Mouse (Mus musculus) limb, embryonic 15.5 days (tissue): ENCODE data around the gene Cacna2d4. TPM values are rescaled to one million over a fixed set of nuclear protein-coding genes. Genes with fewer than 3 reads are reported as not detected.

Source experiments
- ATAC-seq: fragments of 200-750 bp; cut with Nextera tagmentation; 2 replicates; pipeline ENCODE4 v1.8.0; 2017; ENCODE audit warnings: low read depth, moderate TSS enrichment; ENCODE audit not compliant: insufficient number of reproducible peaks, low FRiP score, low TSS enrichment
- H3K27ac ChIP-seq: fragments of 300-500 bp; sonication (generic); 2 replicates; pipeline ENCODE4 v1.5.1; 2015; ENCODE audit warnings: moderate library complexity, mild to moderate bottlenecking, inconsistent platforms
- H3K27me3 ChIP-seq: fragments of 300-500 bp; sonication (generic); 2 replicates; pipeline ENCODE4 v1.6.1; 2015; ENCODE audit warnings: inconsistent platforms
- H3K36me3 ChIP-seq: fragments of 300-500 bp; sonication (generic); 2 replicates; pipeline ENCODE4 v1.6.1; 2015; ENCODE audit warnings: inconsistent platforms
- H3K4me1 ChIP-seq: fragments of 300-500 bp; sonication (generic); 2 replicates; pipeline ENCODE4 v1.6.1; 2015; ENCODE audit warnings: inconsistent platforms
- H3K4me2 ChIP-seq: fragments of 300-500 bp; sonication (generic); 2 replicates; pipeline ENCODE4 v1.6.1; 2015; ENCODE audit warnings: mild to moderate bottlenecking, inconsistent platforms
- H3K4me3 ChIP-seq: fragments of 300-500 bp; sonication (generic); 2 replicates; pipeline ENCODE4 v1.5.1; 2015; ENCODE audit warnings: mild to moderate bottlenecking, inconsistent platforms
- H3K9ac ChIP-seq: fragments of 300-500 bp; sonication (generic); 2 replicates; pipeline ENCODE4 v1.6.1; 2015; ENCODE audit warnings: inconsistent platforms
- H3K9me3 ChIP-seq: fragments of 300-500 bp; sonication (generic); 2 replicates; pipeline ENCODE4 v1.6.1; 2016; ENCODE audit warnings: inconsistent platforms
- WGBS: fragments of 180-500 bp; shearing (Covaris S2); methylation state at CpG from one replicate; pipeline ENCODE4 v1.1.7; 2015; 5-methylcytosine and 5-hydroxymethylcytosine counted together
- polyA plus RNA-seq: library from polyadenylated mRNA; unstranded; fragments of >200 nt; fragmentation: Nextera tagmentation; extraction: Ambion mirVana; gene quantifications from 2 replicates; pipeline ENCODE4 v1.2.1, GENCODE M21; 2015

Cacna2d4 gene
- polyA plus RNA-seq, 1 experiment from 2014 or later = 0.03 TPM

DNA sequence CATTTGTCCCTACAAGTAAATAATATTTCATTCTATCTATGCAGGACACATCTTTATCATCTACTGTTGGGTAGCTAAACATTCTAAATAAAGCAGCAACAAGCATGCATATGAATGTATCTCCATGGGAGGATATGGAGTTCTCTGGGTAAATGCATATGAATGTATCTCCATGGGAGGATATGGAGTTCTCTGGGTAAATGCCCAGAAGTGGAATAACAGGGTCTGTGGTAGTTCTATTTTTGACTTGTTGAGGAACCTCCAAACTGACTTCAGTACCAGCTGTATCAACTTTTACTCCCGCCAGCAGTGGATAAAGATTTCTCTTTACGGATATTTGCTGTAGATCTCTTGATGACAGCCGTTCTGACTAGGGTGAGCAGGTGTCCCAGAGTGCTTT lies 12.3 kb downstream of the Cacna2d4 start:
- Histone ChIP-seq H3K27ac (no peak overlapping the region), H3K4me2 (no peak overlapping the region), H3K4me1 (no peaks in the 10 kb centered on the region), H3K9me3 (no peaks in the 10 kb centered on the region), H3K27me3 (no peaks in the 10 kb centered on the region), H3K4me3 (no peak overlapping the region), H3K9ac (no peak overlapping the region), H3K36me3 (no peaks in the 10 kb centered on the region)
- no peak for ATAC-seq
- 82% methylated on average over 3 of the region's 3 CpGs for WGBS

DNA sequence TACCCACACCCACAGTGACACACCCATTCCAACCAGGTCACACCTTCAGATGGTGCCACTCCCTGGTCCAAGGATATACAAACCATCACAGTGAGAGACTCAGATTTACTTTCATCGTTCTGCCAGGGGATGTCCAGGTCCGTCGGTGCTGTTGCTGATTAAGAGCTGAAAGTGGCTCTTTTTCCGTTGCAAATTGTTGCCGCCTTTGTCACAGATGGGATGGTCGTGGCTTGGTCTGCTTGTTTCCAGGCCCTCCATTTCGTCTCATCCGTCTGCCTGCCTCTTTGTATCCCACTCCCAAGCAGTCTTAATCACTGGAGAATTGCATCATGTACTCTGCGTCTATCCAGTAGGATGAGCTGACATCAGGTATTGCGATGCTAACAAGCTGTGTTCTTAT lies 13.4 kb downstream of the Cacna2d4 start:
- no peak for ATAC-seq
- no peaks in the 10 kb centered on the region for H3K9me3 ChIP-seq
- H3K4me2 ChIP-seq = no peak overlapping the region
- H3K4me3 ChIP-seq = no peak overlapping the region
- no peaks in the 10 kb centered on the region for H3K36me3 ChIP-seq
- H3K4me1 ChIP-seq = no peaks in the 10 kb centered on the region
- no peaks in the 10 kb centered on the region for H3K27me3 ChIP-seq
- no peak overlapping the region for H3K9ac ChIP-seq
- no peak overlapping the region for H3K27ac ChIP-seq
- WGBS = 85% methylated on average over 10 of the region's 10 CpGs

DNA sequence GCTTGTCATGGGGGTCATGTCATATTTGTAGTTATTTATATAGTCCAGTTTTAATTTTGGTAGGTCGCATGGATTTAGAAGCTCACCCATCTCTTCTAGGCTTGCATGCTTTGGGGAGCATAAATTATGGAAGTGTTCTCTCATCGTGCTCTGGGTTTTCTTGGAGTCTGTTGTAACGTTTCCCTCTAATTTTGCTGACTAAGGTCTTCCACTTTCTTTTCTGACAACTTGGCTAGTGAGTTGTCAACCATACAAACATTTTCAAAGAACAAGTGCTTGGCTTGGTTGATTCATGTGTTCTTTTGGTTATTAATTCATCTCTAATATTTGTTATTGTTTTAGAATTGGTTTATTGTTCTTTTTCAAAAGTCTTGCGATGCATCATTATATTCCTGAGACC lies 15.4 kb downstream of the Cacna2d4 start:
- no peak for ATAC-seq
- no peaks in the 10 kb centered on the region for H3K4me1 ChIP-seq
- H3K9ac ChIP-seq = no peak overlapping the region
- H3K27me3 ChIP-seq = no peaks in the 10 kb centered on the region
- WGBS = 81% methylated on average over 4 of the region's 4 CpGs
- no peaks in the 10 kb centered on the region for H3K36me3 ChIP-seq
- no peak overlapping the region for H3K27ac ChIP-seq
- H3K4me2 ChIP-seq = no peak overlapping the region
- no peak overlapping the region for H3K4me3 ChIP-seq
- H3K9me3 ChIP-seq = no peaks in the 10 kb centered on the region

DNA sequence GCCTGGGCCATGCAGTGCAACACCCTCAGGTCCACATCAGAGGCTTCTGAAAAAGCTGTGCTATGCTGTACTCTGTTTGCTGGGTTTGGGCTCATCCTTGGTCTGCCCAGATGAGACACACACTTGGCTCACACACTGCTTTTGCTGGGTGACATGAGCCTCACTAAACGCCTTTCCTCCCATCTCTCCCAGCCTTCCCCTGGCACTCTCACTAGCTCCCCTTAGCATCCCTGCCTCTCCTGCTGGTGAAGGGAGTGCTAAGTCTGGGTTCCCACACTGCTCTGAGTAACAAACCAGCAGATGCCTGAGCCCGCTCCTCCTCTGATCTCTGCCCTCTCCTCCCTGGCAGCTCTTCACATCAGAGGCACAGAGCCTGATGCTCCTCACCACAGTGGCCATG lies 40.4 kb downstream of the Cacna2d4 start:
- no peak overlapping the region for H3K27ac ChIP-seq
- no peak overlapping the region for H3K9ac ChIP-seq
- WGBS = 72% methylated on average over 2 of the region's 2 CpGs
- no peaks in the 10 kb centered on the region for H3K9me3 ChIP-seq
- no peaks in the 10 kb centered on the region for H3K4me1 ChIP-seq
- H3K27me3 ChIP-seq = no peaks in the 10 kb centered on the region
- ATAC-seq = no peak
- H3K36me3 ChIP-seq = no peaks in the 10 kb centered on the region
- H3K4me2 ChIP-seq = no peak overlapping the region
- H3K4me3 ChIP-seq = no peak overlapping the region

DNA sequence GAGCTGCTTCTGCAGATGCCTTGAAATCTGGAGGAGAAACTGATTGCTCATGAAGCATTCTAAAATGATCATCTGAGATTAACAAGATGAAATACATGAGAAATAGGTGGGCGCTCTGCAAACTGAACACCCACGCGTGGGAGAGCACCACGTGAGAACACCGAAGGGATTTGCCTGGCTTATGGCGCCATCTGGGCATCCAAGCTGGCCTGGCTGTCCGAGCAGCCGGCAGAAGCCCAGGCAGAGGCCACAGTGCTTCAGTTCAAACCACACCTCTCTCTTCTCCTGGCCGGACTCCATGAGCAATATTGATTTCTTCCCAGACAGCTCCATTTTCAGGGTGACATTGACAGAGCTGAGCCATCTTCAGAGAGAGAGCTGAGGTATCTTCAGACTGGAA lies 44.4 kb downstream of the Cacna2d4 start:
- Histone ChIP-seq H3K27ac (no peak overlapping the region), H3K4me2 (no peak overlapping the region), H3K4me1 (no peaks in the 10 kb centered on the region), H3K9me3 (no peaks in the 10 kb centered on the region), H3K36me3 (no peaks in the 10 kb centered on the region), H3K4me3 (no peak overlapping the region), H3K27me3 (no peaks in the 10 kb centered on the region), H3K9ac (no peak overlapping the region)
- 69% methylated on average over 9 of the region's 9 CpGs for WGBS
- no peak for ATAC-seq

DNA sequence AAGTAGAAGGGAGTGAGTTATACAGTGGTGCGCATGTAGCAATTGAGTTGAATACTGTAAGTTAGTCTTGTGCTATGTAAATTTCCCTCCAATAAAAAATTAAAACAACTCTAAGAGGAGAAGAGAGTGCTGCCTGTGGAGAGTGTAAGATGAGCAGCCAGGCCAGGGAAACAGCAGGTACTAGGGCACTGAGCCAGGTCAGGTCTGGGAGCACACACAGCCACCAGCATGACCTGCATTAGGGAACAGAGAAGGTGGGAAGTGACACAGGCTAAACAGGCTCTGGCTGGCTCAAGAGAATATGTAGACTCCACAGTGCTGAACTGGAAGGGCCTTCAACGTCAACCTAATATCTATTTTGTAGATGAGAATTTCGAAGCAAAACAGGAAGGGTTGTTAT lies 65.0 kb downstream of the Cacna2d4 start:
- no peak for ATAC-seq
- Histone ChIP-seq H3K27ac (no peak overlapping the region), H3K9me3 (no peaks in the 10 kb centered on the region), H3K36me3 (no peaks in the 10 kb centered on the region), H3K9ac (no peak overlapping the region), H3K4me2 (no peak overlapping the region), H3K4me1 (no peaks in the 10 kb centered on the region), H3K4me3 (no peak overlapping the region), H3K27me3 (no peaks in the 10 kb centered on the region)
- 89% methylated on average over 3 of the region's 3 CpGs for WGBS

DNA sequence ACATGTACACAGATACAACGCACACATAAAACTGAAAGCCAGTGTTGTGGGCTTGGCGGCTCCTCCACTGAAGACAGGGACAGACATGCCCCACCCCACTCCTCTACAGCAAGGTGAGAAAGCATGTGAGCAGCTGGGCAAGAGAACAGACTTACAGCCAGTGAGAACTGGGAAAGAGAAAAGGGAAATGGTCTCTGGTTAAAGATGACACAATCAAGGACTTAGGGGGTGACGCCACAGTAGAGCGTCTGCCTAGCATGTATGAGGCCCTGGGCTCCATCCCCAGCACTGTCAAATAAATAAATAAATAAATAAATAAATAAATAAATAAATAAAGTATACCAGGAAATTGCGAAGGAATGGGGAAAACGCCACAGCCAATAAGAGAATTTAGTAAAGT lies 67.0 kb downstream of the Cacna2d4 start:
- ATAC-seq = no peak
- H3K9me3 ChIP-seq = no peaks in the 10 kb centered on the region
- H3K4me1 ChIP-seq = no peaks in the 10 kb centered on the region
- no peak overlapping the region for H3K4me3 ChIP-seq
- H3K27ac ChIP-seq = no peak overlapping the region
- no peak overlapping the region for H3K4me2 ChIP-seq
- H3K27me3 ChIP-seq = no peaks in the 10 kb centered on the region
- H3K9ac ChIP-seq = no peak overlapping the region
- H3K36me3 ChIP-seq = no peaks in the 10 kb centered on the region
- 87% methylated on average over 6 of the region's 6 CpGs for WGBS

DNA sequence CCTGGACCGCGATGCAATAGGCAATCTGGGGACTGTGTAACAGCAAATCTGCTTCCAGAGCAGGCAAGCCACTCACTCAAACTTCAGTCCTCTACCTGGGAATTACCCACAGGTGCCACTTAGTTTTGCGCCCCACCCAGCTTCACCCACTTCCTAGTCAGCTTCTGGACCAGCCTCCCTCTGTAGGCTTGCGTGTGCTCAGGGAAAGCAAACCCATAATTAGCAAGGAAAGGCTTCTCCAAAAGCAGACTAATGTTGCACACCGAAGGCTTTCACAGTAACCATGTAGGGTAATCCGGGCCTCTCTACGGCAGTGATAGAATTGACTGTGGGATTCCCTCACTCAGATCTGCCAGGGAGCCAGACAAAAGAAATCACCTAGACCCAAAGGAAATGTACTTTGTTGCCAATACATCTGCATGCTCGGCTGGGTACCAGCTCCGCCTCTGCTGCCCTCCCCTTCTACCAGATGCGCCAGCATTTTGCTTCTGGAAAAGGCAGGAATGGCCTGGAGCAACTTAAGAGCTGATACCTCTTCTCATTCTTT lies 71.6 kb downstream of the Cacna2d4 start:
- ATAC-seq = no peak
- WGBS = 52% methylated on average over 10 of the region's 10 CpGs
- no peak overlapping the region for H3K4me2 ChIP-seq

DNA sequence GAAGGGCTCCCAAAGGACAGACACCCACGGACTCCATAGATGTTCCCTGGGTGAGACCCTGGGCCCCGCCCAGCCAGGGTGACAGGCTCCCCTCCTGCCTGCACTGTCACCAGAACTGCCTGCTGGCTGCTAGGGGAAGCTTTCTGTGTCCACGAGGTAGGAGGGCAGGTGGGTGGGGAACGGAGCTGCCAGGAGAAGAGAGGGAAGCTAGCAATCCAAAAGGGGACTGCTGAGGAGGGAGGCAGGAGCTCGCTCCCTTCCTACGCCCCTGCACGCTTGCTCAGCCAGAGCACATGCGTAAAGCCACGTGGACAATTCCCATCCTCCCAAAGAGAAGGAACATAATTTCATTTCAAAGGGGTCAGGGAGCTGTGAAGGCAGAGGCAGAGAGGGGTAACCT lies 73.8 kb downstream of the Cacna2d4 start:
- 54% methylated on average over 9 of the region's 9 CpGs for WGBS

More for the DNA sequence above, 71.6 kb downstream of the Cacna2d4 start:
- Histone ChIP-seq H3K9me3 (no peaks in the 10 kb centered on the region), H3K4me1 (no peaks in the 10 kb centered on the region), H3K36me3 (no peaks in the 10 kb centered on the region), H3K27me3 (no peaks in the 10 kb centered on the region), H3K9ac (no peak overlapping the region), H3K27ac (no peak overlapping the region), H3K4me3 (no peak overlapping the region)

DNA sequence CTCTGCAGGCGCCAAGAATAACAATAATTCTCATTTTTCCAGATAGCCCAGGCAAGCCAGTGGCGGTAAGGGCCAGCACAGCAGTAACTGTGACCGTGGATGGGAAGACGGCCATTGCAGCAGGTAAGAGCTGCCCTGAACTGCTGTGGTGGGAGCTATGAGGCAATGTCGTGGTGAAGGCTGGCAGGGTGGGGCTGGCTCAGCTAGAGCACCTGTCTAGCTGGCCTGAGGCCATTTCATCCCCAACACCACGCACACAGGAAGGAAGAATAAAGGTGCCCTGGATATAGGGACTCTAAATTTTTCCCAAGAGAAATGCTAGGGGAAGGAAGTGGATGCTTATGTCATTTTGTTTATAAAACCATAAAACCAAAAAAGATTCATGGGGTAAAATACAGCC lies 76.1 kb downstream of the Cacna2d4 start:
- WGBS = 79% methylated on average over 6 of the region's 6 CpGs
- no peaks in the 10 kb centered on the region for H3K4me1 ChIP-seq
- no peak for ATAC-seq
- H3K9me3 ChIP-seq = no peaks in the 10 kb centered on the region
- H3K4me3 ChIP-seq = no peak overlapping the region
- no peak overlapping the region for H3K4me2 ChIP-seq
- no peak overlapping the region for H3K27ac ChIP-seq
- no peaks in the 10 kb centered on the region for H3K27me3 ChIP-seq
- H3K36me3 ChIP-seq = no peaks in the 10 kb centered on the region
- H3K9ac ChIP-seq = no peak overlapping the region

More for the DNA sequence above, 73.8 kb downstream of the Cacna2d4 start:
- H3K4me1 ChIP-seq = no peaks in the 10 kb centered on the region
- no peaks in the 10 kb centered on the region for H3K9me3 ChIP-seq
- H3K36me3 ChIP-seq = no peaks in the 10 kb centered on the region
- no peak for ATAC-seq
- no peak overlapping the region for H3K4me2 ChIP-seq
- no peaks in the 10 kb centered on the region for H3K27me3 ChIP-seq
- no peak overlapping the region for H3K4me3 ChIP-seq
- H3K9ac ChIP-seq = no peak overlapping the region
- no peak overlapping the region for H3K27ac ChIP-seq

DNA sequence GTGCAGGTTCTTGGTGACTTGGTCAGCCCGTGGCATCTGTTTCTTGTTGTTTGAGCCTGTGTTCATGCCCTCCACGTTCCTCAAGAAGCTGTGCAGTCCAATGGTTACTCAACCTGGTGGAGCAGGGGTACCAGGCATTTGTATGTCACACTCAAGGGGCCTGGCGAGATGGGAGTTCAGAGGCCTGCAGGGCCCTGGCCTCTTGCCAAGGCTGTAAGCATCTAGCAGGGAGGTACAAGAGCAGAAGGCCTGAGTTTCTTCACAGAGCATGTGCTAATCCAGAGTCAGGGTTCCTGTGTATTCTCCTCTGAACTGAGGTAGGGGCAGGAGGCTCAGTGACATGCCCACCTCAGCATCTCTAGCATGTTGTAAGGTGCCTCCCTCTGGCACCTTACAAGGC lies 76.8 kb downstream of the Cacna2d4 start:
- Histone ChIP-seq H3K4me1 (no peaks in the 10 kb centered on the region), H3K9ac (no peak overlapping the region), H3K27ac (no peak overlapping the region), H3K4me2 (no peak overlapping the region), H3K4me3 (no peak overlapping the region), H3K36me3 (no peaks in the 10 kb centered on the region), H3K9me3 (no peaks in the 10 kb centered on the region), H3K27me3 (no peaks in the 10 kb centered on the region)
- 51% methylated on average over 3 of the region's 3 CpGs for WGBS
- ATAC-seq = no peak

DNA sequence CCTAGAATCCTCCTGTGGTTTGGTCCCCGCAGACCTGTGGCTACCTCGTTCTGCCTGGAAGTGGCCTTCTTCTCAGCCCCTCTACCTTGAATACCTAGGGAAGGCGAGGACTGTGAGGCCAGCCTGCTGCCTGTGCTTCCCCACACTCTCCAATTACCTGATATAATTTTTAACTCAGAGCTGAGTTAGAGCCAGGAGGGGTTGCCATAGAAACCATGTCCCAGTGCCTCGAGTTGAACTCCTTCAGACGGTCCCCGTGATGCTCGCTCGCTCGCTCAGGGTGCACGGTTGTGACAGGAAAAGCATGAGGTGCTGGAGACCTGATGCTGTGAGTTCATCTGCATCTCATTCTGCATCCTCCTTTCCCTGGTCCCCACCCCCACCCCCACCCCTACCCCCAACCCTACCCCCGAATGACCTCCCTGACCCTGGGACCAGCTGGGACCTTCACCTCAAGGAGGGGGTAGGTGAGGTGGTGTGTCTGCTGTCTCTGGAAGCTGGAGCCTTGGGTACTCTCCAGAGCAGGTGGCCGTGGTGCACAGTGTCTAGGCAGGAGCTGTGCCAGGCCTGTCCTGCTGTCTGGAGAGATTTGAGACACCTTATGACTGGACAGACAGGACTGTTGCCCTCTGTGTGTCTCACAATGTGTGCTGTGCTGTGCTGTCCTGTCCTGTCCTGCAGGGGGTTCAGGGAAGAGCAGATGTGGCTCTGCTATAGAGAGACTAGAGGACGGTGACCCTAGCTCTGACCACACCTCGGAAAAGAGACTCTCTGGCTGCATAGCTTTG lies 77.5 kb downstream of the Cacna2d4 start:
- no peaks in the 10 kb centered on the region for H3K4me1 ChIP-seq
- H3K4me2 ChIP-seq = no peak overlapping the region
- no peak overlapping the region for H3K27ac ChIP-seq
- H3K9ac ChIP-seq = no peak overlapping the region
- H3K4me3 ChIP-seq = no peak overlapping the region
- no peak for ATAC-seq
- no peaks in the 10 kb centered on the region for H3K27me3 ChIP-seq
- WGBS = 53% methylated on average over 14 of the region's 14 CpGs
- H3K9me3 ChIP-seq = no peaks in the 10 kb centered on the region
- H3K36me3 ChIP-seq = no peaks in the 10 kb centered on the region
